Mouse (Mus musculus) lung, postnatal 14 days (tissue): ENCODE results near the gene Rrp8.
A peak's percentile ranks its signal among the peaks of the same experiment; 100 is the strongest.
"Not testable (repeated sequence)": the region's sequence is repeated elsewhere in the genome, so short reads cannot be mapped to it uniquely, and the experiment has no call there.

Experiments
- DNase-seq: peaks from one replicate; pipeline ENCODE4 v3.0.0; 2021

Rrp8 gene

GRCm38 (mm10) chr7:105743926-105744590 is 6.9 kb upstream of the Rrp8 start, which contains the start of gene Taf10:
Gene Taf10 (minus strand): TSS chr7:105744361.
- DNase-seq = peak; percentile 88

- DNase-seq = not testable (repeated sequence)
Measured at GRCm38 (mm10) chr7:105743246-105743925, 6.2 kb upstream of the Rrp8 start.

DNA sequence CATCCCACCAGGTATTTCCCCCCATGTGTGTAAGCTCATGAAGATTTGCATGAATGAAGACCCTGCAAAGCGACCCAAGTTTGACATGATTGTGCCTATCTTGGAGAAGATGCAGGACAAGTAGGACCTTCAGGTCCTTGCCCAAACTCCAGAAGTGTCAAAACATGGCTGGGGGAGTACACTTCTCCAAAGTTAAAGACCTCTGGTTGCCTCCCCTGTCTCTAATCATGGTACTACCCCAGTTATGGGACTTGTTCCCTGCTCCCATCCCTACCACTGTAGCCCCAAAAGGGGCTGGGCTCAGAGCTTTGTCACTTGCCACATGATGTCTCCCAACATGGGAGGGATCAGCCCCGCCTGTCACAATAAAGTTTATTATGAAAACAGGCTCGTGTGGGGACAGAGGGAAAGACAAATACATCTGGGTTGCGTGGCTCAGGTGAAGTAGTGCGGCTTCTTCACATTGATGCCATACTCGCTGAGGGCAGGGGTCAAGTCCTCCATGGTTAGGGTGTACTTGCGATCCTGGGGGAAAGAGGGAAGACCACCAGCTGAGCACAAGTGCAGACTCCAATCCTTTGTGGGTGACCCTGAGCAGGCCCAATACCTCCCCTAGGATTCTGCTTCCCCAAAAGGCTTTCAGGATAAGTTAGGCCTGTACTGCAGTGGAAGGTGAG is 5.5 kb upstream of the Rrp8 start:
- DNase-seq = not testable (repeated sequence)

GRCm38 (mm10) chr7:105741978-105742377 is 4.8 kb upstream of the Rrp8 start:
- no peak for DNase-seq

DNA sequence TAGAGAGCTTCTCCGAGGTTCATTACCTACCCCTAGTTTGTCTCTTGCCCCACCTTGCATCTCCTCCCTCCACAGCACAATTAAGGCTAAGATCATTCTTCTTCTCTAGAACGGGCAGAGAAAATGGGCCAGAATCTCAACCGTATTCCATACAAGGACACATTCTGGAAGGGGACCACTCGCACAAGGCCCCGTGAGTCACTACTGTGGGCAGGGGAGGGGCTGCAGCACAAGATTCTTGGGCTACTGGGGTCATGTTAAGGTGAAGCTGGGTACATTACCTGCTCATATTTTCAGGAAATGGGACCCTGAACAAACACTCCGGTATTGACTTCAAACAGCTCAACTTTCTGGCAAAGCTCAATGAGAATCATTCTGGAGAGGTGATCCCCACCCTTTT is 3.7 kb upstream of the Rrp8 start:
- no peak for DNase-seq

- DNase-seq = no peak
Measured at GRCm38 (mm10) chr7:105740089-105740795, 3.1 kb upstream of the Rrp8 start.

DNA sequence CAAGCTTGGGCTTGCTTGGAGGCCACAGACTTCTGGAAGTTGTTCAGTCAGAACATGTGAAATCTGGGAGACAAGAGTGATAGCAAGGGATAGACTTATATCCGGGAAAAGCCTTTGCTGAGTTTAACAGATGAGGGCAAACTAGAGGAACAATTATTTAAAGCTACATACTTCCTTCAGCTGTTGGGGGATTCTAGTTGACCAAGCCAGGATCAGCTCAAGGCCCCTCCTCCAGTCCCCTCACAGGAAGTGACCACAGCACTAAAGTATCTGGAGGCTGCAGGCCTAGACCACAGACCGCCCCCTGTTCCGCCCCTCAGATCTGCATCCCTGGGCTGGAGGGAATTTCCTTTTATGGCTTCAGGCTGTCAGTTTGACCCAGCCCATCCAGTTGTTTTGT is 1.8 kb upstream of the Rrp8 start:
- peak; percentile 70 for DNase-seq

- no peak for DNase-seq
Measured at GRCm38 (mm10) chr7:105738286-105738685, 1.1 kb upstream of the Rrp8 start.

- no peak for DNase-seq
Measured at GRCm38 (mm10) chr7:105737648-105738047, 463 bp upstream of the Rrp8 start.

- DNase-seq = peak; percentile 94
Measured at GRCm38 (mm10) chr7:105736264-105736901, 802 bp downstream of the Rrp8 start, which contains the start of gene Ilk. Gene Ilk (plus strand): TSS chr7:105736592.

DNA sequence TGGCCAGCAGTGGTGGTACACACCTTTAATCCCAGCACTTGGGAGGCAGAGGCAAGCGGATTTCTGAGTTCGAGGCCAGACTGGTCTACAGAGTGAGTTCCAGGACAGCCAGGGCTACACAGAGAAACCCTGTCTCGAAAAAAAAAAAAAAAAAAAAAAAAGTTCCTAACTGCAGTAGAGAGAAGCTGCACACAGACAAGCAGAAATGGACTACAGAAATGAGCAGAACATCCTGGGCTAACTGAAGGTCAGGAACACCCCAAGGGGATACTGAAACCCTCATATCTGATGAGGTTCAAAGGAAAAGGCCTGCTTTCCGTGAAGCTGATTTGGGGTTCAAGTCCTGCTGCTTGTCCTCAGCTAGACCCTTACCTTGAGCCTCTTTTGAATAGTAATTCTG is 1.7 kb downstream of the Rrp8 start:
- not testable (repeated sequence) for DNase-seq

DNA sequence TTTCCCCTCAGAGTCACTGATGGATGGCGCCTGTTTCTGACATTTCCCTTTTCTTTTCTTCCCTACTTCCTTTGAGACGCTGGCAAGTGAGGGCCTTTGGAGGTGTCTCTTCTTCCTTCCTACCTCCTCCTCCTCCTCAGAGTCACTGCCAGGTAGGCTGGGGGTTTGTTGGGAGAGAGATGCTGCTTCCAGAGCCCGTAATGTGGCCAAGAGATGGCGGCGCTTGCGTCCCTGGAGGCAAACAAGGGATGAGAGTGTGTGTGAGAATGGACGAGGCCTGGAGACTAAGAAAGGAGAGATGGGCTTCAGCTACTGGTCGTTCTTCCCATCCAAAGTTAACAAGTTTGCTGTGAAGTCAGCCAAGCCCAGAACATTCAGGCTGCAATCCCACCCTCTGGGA is 2.4 kb downstream of the Rrp8 start:
- DNase-seq = no peak

- no peak for DNase-seq
Measured at GRCm38 (mm10) chr7:105733836-105734235, 3.3 kb downstream of the Rrp8 start.

DNA sequence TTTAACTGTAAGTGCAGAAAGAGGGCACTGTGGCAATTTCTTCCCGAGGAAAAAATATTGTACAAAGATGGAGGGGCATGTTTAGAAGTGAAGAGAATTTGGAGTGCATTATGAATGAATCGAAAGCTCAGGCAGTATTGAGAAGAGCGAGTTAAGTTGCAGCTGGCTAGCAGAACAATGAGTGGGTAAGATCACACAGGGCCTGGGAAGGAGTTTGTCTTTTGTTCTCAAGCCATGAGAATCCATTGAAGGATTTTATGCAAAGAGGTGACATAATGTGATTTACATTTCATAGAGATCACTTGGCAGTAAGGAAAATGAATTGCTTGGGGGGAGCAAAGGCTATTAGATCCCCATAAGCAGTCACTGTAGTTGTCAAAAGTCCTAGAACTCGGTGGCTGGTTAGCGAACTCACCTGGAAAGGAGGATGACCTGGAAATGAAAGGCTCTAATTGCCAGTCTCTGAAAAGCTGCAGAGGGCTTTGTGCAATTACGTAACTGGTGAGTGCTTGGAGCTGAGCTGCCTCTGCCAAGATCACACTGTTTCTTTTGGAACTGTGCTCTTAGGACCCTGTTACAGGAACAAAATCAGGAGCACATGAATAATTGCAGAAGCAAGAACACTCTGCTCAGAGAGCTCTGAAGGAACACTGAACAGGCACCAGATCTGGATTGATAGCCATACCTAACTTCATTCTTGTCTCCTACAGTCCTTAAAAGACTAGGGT is 8.3 kb downstream of the Rrp8 start:
- DNase-seq = no peak

- no peak for DNase-seq
Measured at GRCm38 (mm10) chr7:105726980-105727325, 10.2 kb downstream of the Rrp8 start.

GRCm38 (mm10) chr7:105726144-105726979 is 10.8 kb downstream of the Rrp8 start:
- peak; percentile 57 for DNase-seq

- no peak for DNase-seq
Measured at GRCm38 (mm10) chr7:105721916-105722315, 15.3 kb downstream of the Rrp8 start.

- no peak for DNase-seq
Measured at GRCm38 (mm10) chr7:105715366-105715765, 21.8 kb downstream of the Rrp8 start.

DNA sequence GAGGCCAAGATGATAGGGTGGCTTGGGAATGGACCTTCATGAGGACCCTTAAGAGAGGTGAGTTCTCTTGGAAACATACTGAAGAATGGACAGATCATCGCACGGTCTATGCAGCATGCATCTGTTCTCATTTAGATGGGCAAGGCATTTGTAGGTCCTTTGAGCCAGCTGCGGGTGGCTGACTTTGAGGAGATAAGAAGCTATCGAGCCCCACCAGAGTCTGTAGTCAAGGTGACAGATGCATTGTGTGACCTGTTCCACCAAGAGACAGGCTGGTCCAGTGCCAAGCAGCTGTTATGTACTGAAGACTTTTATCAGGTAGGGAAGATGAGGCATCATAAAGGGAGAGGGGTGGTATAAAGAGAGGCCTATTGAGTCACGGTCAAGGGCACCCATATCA is 28.5 kb downstream of the Rrp8 start:
- DNase-seq = no peak

DNA sequence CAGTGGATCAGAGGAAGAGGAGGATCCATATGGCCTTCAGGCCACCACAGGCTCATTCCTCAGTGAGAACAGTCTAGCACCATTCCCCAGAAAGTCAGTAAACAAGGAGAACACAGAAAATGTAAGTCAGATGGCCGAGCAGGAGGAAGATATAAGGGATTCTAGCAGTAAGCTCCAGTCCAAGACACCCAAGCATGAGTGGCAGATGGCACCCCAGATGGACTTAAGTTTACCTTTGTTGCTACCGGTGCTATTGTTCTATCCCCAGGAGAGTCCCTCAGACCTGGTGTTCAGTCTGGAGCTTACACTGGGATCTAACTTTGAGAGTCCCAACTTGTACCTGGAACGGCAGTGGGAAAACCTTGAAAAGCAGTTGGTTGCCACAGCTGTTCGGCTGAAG is 33.4 kb downstream of the Rrp8 start:
- DNase-seq = no peak

- no peak for DNase-seq
Measured at GRCm38 (mm10) chr7:105703184-105703583, 34.0 kb downstream of the Rrp8 start.
